Mouse (Mus musculus) kidney, postnatal 14 days (tissue): ENCODE measurements around the gene Arfip1.
"Not testable (repeated sequence)": the region's sequence is repeated elsewhere in the genome, so short reads cannot be mapped to it uniquely, and the experiment has no call there.

Experiments used
- DNase-seq: peaks from one replicate; pipeline ENCODE4 v3.0.0; 2022; ENCODE audit warnings: mixed read lengths

Arfip1 gene

DNA sequence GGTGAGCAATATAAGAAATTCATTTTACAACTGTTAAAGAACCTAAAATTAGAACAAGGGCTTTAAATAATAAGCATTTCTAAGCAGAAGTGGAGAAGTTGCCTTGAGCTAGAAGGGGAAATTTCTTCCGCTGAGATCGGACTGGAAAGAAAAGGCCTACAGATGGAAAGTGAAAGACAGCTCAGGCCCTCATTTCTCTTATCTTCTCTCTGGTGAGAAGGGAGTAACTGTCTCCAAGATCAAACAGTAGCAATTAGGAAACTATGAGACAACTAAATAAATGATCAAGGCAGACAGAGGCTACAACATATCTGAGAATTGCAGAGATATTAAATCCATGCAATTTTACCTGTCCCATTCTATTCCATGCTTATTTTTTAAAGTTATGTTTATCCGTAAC is 11.9 kb downstream of the Arfip1 start:
- no peak for DNase-seq

DNA sequence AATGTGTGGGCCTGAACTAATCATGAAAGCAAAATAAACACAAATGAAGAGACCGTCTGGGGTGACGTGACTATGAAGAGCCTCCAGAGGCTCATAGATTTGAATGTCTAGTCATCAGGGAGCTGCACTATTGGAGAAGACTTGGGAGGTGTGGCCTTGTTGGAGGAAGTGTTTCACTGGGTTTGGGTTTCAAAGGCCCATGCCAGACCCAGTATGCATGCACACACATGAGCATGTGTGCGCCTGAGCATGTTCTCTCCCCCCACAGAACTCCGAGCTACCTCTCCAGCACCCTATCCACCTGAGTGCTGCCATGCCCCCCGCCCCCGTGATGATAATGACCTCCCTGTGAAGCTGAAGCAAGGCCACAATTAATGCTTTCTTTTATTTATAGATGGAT is 12.8 kb downstream of the Arfip1 start:
- no peak for DNase-seq

DNA sequence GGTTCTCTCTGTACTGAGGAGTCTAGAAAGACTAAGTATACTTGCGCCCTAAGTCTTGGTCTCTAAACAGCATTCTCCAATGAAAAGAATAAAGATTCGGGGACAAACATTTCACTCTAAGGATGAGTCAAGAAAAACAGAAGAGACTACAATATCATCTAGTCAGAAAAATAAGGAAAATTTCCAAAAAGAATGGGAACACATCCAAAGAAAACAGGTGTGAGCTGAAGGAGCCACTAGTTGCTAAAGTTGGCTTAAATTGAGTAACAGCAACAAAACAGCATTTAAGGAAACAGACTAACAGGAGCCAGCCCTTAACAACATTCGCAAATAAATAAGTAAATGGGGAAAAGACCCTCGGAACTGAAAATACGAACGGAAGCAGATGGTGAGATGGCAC is 13.9 kb downstream of the Arfip1 start:
- no peak for DNase-seq

DNA sequence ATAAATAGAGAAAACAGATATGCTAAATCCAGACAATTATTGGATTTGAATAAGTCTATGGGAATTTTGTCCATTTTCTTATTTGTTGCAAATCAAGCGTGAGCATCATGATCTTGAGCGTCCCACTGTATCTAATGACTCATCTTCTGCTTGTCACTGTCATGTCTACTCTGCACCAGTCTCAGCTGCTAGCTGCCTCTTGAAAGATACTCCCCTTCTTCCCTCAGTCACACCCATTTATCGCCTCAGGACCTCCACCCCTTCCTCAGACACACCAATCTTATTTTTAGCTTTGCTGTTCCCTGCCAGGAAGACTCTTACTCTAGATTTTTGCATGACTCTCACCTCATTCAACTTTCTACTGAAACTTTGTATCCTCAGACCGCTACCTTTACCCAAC is 19.0 kb downstream of the Arfip1 start:
- no peak for DNase-seq

DNA sequence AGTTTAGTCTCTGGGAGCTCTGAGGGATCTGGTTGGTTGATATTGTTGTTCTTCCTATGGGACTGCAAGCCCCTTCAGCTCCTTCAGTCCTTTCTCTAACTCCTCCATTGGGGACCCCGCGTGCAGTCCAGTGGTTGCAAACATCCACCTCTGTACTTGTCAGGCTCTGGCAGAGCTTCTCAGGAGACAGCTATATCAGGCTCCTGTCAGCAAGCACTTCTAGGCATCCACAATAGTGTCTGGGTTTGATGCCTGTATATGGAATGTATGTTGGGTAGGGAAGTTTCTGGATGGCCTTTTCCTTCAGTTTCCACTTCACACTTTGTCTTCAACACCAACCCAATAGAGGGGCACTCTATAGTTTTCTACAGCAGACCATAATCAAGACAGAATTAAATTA is 19.5 kb downstream of the Arfip1 start:
- DNase-seq, result not testable (repeated sequence)

DNA sequence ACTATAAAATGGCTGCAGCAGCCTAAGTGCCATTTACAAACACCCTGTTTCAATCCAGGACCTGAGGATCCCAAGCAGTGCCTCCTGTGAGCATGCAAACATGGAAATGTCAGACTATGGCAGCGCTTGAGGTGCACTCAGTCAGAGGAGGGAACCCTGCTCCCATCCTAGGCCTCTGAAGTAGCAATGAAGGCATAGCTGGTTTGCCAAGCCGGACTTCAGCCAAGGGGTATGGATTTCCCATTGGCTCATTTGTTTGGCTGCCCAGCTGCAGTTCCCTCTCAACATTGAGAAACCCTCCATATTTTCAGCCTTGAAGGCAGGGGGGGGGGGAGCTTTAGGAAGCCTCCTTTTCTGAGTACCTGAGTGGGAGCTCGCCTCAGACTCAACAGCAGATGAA is 24.1 kb downstream of the Arfip1 start:
- no peak for DNase-seq

DNA sequence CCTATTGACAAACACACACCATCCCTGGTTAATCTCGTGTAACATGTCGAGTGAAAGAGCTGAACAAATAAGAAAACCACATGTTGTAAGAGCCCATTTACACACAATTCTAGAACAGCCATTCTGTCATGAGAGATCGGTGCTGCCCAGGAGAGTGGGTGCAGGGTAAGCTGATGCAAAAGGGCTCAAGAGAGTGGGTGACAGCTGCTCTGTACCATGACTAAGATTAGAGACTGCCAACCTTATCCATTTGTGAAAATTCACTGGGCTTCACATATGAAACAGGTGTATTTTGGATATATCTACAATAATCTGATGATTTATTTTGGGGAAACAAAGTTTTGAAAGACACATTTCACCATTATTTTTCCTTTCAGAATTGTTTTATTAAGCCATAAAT is 26.6 kb downstream of the Arfip1 start:
- DNase-seq, result no peak

DNA sequence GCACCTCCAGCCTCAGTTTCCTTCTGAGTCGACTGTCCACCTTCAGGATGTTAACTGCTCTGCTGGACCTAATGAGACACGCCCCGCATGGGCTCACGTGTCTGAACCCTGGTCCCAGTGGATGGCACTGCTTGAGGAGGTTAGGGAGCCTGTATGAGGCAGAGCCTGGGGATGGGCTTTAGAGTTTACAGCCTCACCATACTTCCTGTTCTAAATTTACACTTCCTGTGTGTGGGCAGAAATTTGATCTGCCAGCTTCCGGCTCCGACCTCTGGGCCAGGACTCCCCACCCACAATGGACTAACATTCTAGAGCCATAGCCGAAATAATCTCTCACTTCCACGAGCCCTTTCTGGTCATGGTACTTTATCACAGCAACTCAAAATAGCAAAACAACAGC is 35.2 kb downstream of the Arfip1 start:
- no peak for DNase-seq

DNA sequence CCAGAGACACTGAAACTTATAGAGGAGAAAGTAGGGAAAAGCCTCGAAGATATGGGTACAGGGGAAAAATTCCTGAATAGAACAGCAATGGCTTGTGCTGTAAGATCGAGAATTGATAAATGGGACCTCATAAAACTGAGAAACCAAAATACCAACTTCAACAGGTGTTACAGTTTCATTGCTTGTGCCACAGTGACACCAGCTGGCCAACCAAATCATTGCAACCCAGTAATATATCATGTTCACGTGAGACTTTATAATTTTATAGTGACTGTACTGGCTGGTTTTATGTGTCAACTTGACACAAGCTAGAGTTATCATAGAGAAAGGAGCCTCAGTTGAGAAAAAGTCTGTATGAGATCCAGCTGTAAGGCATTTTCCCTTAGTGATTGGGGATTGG is 40.0 kb downstream of the Arfip1 start:
- DNase-seq, result peak; percentile 63

DNA sequence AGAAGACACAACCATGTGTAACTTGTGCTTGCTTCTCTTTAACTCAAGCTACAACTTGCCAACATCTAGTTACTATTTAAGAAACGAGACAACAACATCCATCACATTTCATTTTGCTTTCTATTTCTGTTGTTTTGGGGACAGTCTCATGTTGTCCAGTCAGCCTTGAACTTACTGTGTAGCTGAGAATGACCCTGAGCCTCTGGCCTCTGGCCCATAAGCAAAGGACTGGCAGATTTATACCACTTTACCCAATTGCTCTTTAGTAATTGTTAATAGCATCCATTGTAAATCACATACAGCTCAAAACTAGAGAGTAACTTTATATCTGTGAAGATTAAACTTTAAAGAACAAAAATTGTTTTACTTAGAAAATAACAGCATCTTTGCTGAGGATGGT is 40.5 kb downstream of the Arfip1 start:
- no peak for DNase-seq

DNA sequence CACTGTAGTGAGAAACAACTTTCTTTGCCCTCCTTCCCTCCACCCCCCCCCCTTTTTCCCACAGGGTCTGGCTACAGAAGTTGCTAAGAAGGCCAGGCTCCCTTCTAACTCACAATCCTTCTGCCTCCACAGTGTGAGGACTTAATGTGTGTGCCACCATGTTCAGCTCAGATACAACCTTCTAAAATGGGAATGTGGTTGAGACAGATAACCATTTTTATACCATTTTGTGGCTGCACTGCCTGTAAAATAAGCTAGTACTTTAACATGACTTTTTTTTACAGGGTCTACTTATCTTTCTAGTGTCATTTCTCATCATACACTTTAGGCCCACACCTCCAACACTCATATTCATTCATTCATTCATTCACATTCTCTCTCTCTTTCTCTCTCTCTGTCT is 41.8 kb downstream of the Arfip1 start:
- DNase-seq, result no peak

DNA sequence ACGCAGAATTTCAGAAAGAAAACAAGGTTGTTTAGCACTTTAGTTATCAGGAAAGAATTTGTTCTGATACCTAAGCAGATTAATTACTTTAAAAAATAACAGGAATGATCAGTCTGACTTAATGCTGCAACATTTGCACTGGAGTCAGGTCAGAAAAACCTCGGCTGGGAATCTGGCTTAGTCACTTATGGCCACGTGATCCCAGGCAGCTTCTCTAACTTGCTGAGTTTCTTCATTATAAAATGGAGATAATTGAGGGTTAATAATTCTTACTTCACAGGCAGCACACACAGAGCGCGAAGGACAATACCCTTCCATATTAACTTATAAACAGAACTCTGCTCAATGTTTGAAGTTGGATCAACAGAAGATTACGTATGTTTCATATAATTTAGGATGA is 45.4 kb downstream of the Arfip1 start:
- no peak for DNase-seq

DNA sequence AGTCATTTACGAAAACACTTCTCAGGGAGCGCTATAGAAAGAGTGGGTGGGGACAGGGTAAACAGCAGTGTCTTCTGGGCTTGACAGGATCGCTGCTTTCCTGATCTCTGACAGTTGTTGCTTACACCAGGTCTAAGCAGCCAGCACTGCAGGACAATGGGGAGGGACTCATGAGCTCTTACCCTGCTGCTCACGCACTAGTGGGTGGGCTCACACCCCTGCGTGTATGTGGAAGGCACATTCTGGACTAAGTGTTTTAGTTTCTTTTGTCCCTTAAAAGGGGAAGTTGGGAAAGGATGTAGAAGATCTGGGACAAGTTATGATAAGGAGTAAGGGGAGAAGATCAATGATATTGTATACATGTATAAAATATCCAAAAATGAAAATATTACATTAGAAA is 49.2 kb downstream of the Arfip1 start:
- no peak for DNase-seq

DNA sequence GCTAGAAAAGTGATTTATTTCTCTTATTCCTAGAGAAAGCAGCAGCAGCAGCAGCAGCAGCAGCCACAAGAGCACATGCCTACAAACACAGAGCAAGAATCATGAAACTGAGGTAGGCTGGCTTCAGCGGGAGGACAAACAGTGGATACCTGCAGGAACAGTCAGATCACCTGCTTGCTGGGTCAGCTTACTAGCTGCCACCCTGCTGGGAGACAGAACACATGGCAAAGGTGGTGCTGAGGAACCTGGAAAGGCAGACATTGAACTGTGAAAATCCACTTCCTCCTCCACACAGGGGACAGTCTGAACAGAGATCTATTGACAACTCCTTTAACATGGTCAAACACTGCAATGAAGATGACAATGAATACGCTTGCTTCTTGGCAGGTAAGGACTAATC is 53.4 kb downstream of the Arfip1 start:
- DNase-seq, result no peak

DNA sequence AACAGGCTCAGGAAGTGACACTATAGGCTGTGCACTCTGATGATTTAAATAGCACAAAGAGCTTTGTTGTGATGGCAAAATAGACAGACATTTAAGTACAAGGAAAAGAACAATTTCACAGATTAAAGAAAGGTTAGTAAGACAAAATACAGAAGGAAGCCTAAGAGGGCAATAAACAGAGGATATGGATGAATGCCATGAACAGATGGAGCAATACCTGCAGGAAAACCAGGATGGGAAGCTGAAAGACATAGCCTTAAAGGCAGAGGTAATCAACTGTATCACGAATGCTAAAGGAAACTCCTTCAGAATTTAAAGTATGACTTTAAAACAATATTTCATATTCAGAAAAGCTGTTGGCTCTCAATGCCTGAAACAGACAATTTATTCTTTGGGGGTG is 57.5 kb downstream of the Arfip1 start:
- no peak for DNase-seq

DNA sequence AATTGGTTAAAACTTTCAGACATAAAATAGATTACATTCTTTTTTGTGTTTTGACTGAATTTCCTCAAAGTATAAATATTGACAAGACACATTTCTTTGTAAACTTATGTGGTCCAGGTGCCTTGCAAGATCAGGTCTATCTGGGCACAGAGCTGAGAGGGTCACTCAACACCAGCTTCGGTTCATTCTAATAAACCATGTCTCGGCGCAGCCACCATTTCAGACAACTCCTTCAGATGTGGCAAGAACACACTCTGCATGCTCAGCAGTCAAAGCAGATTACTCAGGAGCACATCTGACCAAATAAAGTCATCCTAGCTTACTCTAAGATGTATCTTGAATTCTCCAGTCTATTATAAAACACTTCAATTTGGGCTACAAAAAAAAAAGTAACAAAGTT is 66.3 kb downstream of the Arfip1 start:
- no peak for DNase-seq

DNA sequence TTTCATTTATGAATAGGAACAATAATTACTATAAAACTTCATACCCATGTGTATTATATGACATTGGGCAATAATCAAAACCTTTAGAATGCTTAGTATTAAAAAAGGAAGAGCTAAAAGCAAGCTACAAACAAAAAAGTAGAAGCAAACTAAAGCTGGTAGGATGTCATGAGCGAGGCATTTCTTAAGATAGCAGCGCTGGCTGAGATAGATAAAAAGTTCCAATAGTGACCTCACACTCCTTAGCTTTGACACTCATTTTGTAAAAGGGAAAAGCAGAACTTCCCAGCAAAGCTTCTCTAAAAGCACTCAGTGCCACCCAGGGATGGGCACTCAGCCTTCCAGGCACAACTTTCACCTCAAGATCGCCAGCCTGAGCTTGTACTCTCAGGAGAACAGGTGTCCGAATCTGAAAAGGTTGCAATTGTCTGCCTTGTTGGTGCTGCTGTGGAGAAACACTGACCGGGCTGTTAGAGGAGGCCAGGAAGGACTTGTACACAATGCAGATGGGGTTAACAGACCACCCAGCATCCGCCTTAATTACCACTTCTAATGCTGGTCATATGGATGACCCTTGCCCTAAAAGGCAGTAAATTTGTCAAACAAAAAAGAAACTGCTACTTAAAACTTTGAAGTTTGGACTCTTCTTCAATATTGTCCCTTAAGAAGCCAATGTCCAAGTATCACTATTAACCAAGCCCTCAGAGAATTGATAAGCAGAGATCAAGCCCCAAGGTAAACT is 69.5 kb downstream of the Arfip1 start:
- DNase-seq, result no peak

DNA sequence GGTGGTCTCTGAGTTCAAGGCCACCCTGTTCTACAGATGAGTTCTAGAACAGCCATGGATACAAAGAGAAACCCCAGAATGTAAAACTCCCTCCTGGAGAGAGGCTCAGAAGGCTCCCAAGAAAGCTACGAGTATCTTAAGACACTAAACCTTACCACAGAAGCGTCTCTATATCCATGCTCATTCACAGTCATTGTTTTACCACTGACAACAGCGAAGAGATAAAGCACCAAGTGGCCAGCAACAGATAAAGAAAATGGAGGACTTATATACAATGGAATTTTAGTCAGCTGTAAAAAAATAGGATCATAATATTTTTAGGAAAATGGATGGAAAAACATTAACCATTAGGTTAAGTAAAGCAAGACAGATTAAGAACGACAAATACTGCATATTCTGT is 77.2 kb downstream of the Arfip1 start:
- no peak for DNase-seq

DNA sequence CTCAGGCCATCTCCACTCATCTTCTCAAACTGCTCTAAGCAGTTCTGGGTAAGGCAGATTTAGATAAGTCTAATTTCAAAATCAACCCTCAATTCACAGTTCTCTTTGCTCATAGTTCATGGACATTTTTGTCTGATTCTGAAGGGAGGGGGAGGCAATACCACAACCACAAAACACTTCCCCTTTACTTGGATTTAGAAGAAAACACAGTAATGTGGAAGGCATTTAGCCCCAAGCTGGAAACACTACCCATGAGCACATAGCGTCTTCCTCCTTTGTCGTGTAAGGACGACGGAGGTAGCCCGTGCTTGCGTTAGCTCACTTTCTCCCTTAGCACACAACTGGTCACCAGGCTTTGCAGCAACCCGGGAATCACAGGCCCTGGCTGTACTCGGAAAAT is 78.1 kb downstream of the Arfip1 start:
- no peak for DNase-seq

DNA sequence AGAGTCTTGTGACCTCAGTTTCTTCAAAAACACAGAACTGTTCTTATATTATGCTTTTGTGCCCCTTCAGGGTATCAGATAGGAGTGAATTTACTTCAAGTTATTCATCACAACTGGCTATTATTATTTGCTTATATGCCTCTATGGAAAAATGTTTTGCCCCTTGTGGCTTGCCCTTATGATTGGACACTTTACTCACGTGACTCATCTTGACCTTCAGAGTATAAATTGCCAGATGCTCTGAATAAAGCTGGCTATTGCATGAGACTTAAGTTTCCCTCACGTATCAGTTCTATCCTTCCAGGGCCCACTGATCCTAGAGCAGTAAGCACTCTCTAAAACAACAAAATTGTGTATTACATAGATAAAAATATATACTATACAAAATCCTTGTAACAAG is 80.3 kb downstream of the Arfip1 start:
- no peak for DNase-seq

DNA sequence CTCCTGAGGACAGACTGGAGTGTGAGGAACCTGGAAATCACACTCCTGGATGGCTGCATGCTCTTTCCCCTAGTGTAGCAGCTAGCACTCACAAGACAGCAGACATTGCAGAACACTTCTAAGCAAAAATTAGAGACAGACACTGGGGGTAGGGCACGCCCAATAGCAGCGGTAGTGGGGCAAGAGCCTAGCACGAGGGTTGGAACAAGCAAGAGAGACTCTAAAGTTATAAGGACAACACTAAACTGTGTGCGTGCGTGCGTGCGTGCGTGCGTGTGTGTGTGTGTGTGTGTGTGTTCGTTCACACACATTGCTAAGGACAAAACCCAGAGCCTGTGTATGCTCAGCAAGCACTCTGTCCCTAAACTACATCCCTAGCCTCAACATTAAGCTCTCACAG is 81.9 kb downstream of the Arfip1 start:
- no peak for DNase-seq

DNA sequence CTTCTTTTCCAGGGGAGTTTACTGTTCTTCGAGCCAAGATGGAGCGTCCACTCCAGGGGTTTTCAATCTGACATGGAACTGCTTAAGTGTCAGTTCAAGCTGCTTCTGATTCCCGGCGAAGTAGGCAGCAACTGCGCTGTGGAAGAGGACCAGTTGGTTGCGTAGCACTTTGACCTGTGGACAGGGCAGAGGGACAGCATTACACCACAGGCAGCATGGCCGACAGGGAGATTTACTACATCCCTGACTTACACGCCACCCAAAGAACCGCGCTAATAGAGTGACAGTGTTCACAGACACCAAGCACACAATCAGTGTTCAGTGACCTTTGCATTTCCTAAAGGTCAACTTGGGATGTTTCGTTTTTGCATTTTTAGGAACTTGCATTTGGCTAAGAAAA is 84.7 kb downstream of the Arfip1 start:
- no peak for DNase-seq

DNA sequence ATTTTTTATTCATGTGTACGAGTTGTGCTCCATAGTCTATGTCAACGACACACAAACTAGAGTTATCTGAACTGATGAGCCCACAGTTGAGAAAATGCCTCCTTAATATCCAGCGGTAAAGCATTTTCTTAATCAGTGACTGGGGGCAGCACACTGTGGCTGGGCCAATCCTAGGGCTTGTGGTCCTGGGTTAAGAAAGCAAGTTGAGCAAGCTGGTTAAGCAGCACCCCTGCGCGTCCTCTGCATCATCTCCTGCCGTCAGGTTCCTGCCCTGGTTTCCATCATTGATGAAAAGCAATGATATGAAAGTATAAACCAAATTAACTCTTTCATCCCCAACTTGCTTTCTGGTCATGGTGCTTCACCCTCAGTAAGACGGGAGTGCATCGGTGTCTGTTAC is 89.8 kb downstream of the Arfip1 start:
- no peak for DNase-seq

DNA sequence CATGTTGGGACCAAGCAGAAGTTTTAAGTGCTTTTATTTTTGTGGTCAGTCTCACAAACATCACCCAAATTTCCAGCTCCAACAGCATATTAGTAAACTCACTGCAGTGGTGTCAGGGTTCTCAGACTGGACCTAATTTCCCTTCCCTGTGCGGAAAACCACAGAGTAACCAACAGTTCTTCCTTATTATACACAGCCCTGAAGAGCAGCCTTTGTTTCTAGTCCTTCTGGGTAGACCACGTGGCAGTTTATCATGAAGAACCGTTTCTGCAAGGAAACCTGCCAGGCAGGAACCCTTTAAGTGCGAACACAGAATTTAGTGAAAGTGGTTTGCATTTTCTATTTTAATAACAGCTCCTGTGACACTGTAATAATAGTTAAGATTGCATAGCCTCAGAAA is 90.3 kb downstream of the Arfip1 start:
- no peak for DNase-seq

DNA sequence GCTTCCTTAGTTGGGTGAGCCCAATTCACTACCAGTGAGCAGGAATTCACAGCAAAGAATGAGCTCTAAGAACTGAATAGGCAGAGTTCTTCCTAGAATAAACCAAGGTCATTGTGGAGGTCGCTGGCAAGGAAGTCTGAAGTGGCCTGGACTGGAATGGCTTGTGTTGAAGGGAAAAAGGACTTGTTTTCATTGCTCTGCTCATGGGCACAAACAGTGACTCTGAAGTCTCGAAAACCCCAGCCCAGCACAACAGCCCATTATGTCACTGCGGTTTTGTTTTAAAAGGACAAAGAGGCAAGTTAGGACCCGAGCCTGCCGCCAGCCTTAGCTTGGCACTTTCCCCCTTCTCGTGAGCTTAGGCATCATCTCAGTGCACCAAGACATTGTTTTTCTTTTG is 93.7 kb downstream of the Arfip1 start:
- DNase-seq, result no peak

DNA sequence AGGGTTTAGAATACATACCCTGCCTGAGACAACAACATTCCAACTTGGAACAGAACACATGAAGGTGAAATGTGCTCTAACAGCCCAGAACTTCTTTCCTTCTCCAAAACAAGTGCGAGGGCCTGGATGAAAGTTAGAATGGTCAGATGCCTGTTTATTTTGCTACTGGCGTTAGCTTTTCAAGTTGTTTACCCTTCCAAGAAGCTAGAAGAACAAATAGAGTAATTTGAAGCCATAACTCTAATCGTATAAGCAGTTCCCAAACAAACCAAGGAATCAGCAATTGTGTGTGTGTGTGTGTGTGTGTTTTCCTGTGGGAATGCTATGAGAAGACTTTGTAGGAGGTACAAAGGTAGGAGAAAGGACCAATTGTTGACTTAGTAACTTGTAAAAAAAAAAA is 97.5 kb downstream of the Arfip1 start:
- no peak for DNase-seq
